Mouse (Mus musculus) layer of hippocampus, adult 9-11 months (tissue): Measurements from ENCODE around the gene Abcg8.

Experiments
- DNase-seq: peaks from one replicate; pipeline ENCODE4 v3.0.0; 2022

Abcg8 gene

DNA sequence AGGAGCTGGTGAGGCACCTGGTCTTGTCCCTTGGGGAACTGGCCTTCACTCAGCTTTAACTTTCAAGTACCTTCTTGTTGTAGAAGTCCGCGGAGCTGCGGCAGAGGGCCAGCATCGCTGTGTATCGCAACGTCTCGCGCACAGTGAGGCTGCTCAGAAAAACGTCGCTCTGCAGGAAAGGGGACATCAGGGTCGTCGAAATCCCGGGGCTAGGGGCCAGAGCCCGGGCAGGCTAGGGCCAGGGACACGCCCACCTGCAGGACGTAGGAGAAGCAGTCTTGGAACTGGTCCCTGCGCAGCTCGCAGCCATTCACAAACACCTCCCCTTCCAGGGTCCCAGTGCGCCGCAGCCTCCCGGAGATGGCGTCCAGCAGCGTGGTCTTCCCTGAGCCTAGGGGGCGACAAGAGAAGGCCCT is at the start of gene Abcg8:
Abcg8 (plus strand) TSS at position 352 of the 416 bp plus-strand sequence.
- no peak for DNase-seq

DNA sequence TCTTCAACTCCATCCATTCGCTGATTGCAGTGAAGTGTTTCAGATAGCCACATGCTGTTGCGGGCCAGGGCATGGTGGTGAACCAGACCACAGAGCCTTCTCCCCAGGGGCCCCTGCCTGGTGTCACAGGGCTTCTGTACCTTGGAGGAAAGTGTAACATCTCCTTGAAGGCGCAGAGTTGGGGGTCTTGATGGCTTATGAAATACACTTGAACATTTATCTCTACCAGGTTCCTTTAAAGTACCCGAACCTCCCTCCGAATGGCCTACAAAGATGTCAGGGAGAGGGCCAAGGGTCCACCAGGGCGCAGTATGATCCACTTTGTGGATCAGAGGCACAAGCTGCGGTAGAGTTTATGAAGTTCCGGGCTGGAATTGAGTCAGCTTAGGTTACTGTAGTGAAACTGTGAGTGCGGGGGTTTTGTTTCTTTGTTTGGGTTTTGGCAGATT is 49.2 kb upstream of the Abcg8 start:
- no peak for DNase-seq

DNA sequence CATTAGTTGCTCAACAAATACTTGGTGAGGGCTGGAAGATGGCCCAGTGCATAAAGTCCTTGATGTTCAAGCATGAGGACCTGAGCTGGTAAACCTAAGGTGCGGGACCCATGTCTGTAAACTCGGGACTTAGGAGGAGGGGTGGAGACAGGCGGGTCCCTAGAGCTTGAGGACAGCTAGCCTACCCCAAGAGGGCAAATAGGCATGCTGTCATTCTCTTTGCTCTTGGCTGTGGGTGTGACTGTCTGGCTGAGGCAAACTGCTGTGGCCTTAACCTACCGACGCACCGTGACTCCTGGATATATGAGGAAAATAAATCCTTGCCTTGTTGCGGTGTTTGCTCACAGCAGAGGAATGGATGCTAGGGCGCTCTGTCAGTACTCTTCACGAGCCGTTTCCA is 48.4 kb upstream of the Abcg8 start:
- no peak for DNase-seq

DNA sequence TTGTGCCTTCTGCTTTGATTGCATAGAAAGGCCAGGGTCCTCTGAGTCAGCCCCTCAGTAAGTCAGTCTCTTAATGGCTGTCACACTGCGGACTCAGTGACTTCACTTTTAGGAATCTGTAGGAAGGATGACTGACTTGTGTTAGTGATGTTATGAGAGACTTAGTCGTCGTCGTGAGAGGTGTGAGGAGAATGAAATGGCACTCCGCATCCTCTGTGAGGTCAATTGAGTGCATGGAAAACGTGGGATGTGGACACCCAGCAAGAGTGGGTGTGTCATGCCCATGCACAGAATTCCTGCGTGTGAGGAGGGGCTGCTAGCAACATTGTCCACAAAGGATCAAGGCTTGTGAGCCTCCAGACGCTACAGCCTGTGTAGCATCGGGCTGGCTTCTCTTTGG is 47.5 kb upstream of the Abcg8 start:
- no peak for DNase-seq

DNA sequence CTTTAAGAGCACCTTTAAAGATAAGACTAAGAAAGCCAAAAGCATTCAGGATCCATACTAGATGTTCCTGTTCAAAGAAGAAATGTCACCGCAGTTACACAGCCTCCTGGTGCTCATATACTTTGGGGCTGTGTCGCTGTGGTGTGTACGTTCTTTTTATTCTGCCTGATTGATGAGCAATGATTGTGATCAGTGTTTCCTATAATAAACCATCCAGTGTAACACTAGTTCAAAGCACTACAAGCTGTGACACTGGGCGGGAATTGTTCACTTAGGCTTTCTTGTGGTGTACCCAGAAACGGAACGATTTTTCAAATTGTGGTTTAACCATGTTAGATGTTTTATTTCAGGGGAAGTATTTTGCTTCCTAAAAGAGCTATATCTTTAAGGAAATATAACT is 44.3 kb upstream of the Abcg8 start:
- no peak for DNase-seq

DNA sequence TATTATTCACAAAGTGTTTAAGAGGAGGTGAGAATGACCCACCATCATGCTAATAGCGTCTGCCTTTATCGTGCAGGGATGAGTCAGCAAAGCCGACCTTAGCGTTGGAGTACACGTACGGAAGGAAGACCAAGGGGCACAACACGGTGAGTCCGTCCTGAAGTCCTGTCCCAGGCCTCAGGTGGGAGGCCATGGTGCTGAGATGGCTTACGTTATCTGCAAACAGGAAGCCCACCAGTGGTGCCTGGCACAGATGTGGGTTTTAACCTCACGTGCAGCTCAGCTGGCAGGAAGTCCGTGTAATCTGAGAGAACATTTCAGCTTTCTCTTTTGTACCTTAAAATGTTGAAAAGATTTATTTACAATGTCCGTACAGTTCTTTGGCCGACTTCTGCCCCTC is 42.7 kb upstream of the Abcg8 start:
- no peak for DNase-seq

DNA sequence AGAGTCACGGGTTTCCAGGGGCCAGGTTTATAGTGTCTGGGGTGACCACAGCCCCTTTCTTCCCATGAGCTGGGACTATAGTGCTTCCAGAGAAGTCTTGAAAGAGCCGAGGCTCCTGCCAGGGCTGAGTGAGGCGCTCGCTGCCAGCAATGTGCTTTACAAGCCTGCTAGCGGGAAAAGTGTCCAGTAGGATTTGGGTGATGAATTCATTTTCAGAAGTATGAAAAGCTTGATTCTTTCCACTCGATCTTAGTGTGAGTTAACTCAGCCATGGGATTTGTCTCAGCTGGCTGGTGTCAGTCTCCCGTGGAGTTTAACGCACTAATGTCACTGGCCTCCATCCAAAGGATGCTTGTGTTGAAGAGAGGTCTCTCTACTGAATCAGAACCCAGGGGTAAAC is 39.8 kb upstream of the Abcg8 start:
- no peak for DNase-seq

DNA sequence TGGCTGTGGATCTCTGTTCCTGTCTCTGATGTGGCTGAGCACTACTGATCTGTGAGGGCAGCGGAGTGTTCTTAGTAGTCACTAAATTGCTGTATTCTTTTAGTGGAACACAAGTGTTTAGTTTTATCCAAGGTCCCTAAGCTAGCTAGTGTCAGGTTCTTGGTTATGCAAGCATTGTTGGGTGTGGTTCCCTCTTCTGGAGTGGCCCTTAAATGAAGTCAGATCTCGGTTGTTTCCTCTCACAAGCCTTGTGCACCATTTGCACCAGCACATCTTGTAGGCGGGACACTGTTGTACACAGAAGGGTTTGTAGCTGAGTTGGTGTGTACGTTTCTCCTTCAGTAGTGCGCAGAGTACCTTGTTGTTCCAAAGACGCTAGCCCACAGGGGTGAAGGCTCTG is 38.1 kb upstream of the Abcg8 start:
- no peak for DNase-seq

DNA sequence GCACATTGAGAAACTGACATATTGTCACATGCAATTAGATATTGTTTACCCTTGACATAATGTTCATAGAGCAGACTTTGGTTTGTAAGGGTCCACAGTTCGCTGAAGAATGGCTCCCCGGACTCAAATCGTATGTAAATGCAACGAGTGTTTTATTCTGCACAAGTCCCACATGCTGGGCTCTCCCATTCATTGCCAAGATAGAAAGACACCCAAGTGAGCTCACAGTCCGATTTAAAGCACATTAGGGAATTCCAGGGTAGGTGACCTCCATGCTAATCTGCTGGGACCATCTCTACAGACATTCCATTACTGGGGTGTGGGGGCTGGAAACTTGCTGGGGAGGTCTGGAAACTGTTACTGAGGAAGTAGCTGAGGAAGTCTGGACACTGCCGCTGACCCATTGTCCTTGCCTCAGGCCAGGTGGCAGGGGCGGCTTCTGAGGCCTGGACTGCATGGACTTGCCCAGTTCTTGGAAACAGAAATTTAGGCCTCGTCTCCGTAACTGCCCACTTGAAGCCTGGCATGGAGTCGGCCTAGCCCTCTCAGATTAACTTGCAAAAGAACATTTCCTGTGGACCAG is 36.2 kb upstream of the Abcg8 start:
- no peak for DNase-seq

DNA sequence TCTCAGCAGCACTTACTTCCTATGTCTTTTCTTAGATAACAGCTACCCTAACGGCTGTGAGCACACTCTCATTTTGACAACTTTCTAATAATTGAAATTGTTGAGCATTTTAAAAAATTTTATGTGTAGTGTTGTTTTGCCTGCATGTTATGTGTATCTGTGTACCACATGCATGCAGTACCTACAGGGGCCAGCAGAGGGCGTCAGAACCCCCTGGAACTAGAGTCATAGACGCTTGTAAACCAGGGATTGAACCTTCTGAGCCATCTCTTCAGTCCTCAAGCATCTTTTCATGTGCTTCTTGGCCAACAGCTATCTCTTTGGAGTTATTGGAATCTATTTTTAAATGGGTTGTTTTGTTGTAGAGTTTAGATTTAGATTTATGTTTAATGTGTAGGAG is 34.2 kb upstream of the Abcg8 start:
- DNase-seq: peak; percentile 17

DNA sequence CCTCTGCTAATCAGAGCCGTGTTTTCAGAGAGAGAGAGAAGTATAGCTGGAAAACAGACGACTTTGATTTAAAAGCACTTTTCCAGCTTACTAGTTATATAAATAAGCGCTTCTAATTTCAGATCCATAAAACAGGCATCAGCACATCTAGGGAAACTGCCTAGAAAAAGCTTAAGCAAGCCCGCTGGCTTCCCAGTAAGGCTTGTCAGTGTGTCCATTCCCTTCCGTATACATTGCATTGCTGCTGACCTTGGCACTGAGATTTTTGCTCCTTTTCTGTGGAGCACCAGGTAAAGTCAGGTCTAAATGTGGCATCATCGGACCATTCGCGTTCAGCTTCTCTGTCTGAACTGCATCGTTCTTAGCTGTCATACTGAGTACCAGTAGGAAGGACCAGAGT is 33.8 kb upstream of the Abcg8 start:
- no peak for DNase-seq

DNA sequence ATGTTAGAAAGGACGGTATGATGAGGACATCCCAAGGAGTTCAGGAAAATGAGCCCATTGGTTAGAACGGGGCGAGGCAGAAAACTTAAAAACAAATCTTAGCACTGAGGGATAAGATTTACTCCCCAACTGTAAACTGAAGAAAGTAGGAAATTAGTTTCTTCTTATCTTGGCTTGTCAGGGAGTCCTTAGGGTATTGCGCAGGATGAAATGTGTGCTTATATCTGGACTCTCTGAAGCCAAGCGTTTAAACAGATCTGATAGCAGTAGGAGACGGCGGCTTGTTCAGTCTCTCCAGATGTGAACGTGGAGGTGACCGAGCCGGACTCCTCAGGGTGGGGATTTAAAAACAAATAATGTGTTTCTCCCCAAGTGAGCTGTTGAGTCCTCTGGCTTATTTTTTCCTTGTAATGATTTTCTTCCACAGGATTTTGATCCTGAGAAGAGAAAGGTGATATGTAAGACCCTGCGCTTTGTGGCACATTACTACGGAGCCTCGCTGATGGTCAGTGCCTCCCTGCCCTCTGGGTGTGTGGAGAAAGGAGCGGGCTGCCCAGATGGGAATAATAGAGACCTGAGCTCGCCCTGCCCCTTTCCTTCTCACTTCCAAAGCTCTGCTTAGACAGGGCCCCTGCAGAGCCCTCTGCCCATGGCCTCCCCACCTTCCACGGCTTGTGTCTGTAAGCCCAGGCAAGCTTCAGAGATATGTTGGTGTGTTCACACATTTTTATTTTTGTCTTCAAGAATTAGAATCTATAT is 31.6 kb upstream of the Abcg8 start:
- no peak for DNase-seq

DNA sequence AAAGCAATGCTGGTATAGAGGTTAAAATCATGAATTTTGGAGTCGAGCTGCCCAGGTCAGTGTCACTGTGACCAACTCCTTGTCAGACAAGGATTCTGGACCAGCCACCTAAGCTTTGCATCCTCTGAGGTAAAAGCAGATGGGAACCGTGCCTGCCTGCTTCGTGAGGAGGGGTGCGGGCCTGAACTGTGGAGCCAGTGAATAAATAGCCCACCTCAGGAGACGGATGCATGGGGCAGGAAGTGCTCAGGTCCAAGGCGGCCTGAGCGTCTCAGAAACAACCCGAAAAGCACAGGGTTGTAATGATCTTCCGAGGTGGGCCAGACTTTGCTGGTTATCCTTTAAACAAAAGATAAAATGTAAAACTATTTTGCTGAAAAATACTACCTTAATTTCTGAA is 31.0 kb upstream of the Abcg8 start:
- DNase-seq: no peak

DNA sequence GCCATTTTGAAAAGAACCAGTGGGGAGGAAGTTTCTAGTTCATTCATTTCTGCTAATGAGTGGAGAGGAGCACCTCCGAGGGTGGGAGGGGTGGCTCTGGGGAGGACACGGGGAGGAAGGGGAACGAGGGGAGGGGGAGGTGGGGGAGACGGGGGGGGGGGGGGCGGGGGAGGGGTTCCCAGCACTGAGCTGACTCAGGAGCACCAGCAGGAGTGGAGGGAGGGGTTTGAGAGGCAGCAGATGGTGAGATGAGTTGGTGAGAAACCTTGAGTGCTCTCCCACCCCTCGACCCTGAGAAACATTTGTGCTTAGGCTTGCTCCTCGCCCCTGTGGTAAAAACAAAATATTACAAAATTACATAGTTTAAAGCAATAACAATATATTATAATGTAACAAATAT is 30.2 kb upstream of the Abcg8 start:
- no peak for DNase-seq

DNA sequence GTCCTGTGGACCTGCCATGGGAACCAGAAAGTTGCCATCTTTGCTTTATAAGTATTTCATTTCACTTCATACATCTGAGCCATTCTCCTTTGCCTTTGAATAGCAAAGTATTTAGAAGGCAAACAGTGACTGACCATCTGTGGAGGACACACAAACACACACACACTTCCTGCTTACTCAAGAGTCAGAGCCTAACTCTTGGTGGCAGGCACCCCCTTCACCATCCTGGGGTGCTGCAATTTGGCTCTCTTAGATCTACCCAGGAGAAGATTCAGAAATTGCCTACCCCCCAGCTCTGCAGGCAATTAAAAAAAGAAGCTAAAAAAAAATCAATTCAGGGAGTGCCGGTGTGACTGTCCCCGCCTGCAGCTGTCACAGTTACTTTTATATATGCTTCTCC is 29.6 kb upstream of the Abcg8 start:
- no peak for DNase-seq

DNA sequence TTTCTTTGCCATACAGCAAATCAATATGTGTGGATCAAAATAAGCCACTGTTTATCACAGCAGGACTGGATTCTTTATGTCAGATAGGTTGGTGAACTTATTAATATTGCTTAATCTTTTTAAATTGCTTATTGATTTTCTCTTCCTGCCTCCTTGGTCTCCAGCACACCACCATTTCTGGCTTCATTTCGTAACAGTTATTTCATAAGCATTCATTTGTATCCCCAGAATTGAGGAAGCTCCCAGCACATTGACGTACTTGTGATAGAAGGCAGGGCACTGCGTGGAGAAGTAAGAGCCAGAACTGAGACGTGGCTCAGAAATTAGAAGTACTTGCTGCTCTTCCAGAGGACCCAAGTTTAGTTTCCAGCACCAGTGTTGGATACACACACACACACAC is 28.5 kb upstream of the Abcg8 start:
- DNase-seq: no peak

DNA sequence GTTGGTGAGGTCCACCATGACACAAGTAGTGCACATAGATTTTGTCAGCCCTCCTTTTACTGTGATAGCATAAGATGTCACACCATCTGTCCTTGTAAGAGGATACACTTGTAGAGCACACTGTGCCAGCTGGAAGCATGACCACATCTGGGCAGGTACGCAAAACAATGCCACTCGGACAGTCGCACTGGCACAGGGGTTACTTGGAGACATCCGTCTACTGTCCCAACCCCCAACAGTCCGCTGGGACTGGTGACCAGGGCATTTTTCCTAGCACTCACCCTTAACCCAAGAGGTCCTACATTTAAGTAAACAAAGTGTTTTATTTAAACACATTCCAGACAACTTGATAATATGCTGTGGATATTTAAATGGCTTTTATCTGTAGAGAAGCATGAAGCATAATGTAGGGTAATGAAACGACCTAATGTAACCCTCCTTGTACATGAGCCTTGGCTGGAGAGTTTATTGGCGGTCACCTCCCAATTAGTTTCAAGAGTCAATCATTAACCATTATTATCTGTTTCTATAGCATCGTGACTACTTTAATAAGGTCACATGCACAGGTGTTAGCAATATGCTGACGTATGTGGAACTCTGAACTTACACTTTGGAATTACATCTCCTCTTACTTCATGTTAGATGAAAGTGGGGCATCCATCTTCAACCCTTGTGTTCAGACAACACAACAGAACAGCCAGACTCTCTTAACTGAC is 25.6 kb upstream of the Abcg8 start:
- no peak for DNase-seq

DNA sequence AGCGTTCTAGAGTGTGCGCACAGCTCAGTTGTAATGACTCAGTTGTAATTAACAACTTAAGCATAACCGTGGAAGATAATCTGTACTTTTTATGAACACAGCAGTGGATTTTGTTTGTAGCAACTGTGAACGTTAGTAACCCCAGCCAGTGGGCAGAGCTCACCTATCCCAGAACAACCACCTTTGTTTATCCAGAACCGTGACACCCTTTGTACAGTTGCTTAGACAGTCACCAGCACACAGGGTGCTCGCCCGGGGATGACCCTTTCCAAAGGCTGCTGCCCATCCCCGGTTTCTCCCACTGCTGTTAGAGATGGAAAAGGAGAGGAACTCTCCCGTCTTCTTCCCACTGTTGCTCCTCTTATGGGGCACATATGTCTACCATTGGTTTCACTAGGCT is 22.6 kb upstream of the Abcg8 start:
- DNase-seq: no peak

DNA sequence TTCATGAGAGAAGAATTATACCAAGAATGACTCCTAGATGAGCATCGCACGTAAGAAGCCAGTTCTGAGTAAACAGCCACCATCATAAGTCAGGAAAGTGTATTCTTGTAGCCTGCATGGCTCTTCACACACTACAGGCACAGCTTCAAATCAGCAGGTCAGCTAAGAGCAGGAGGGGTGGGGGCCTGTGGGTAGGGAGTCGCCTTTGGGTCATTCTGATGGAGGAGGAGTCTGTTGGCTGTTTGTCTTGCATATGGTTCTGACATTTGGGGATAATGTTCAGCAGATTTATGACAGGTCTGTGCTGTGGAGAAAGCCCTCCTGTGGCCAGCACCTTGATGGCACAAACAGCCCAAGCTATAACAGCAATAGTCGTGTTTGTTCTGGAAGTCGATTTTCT is 19.9 kb upstream of the Abcg8 start:
- DNase-seq: no peak

DNA sequence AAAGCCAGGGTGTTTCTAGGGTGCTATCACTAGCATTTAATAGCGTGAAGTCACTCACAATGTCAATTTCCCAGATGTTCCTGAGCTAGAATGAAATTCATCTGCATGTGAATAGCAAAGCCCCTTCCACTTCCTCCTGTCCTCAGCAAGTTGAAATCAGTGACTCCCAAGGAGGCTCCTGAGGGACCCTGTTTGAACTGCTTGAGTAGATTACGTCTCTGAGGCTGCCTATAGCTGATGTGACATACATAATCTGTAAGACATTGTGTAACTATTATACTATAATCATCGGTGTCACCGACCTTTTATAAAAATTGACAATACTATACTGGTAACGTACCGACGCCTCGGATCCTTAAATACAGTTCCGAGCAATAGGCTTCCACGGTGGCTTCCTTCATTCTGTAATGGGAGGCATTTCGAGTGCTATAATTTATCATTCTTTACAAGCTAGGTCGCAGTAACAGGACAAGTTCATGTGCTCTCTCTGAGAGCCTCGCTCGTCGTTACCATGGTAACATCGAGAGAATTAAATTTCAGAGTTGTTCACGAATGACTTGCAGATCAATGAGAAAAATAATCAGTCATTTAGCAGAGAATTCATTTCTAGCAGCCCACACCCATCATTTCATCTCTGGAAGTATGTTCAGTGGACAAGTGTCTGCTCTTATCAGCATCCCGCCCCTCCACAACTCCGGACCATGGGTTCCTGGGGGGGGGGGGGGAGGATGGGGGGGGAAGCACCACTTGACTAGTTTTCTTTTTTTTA is 19.3 kb upstream of the Abcg8 start:
- no peak for DNase-seq

DNA sequence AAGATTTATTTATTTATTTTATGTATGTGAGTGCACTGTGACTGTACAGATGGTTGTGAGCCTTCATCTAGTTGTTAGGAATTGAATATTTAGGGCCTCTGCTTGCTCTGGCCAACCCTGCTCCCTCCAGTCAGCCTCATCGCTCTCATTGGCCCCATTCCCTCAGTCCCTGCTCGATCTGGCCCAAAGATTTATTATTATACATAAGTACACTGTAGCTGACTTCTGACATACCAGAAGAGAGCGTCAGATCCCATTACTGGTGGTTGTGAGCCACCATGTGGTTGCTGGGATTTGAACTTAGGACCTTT is 18.7 kb upstream of the Abcg8 start:
- DNase-seq: no peak

DNA sequence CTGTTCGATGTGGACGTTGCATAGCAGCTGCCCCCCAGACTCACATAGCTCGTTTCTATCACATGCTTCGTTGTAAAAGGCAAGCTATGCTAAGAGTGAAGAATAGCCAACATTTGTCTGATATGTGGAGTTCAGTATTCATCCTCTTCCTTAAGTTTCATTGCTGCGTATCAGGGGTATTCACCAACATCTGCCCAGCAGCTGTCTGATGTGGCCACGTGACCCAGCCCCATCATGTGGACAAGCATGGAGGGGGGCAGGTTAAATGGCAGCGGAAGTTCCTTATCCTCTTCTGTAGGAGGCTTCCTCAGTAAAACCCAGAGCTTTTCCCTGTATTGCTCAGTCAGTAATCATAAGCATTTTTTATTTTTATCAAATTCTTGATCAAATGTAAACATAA is 18.3 kb upstream of the Abcg8 start:
- no peak for DNase-seq

DNA sequence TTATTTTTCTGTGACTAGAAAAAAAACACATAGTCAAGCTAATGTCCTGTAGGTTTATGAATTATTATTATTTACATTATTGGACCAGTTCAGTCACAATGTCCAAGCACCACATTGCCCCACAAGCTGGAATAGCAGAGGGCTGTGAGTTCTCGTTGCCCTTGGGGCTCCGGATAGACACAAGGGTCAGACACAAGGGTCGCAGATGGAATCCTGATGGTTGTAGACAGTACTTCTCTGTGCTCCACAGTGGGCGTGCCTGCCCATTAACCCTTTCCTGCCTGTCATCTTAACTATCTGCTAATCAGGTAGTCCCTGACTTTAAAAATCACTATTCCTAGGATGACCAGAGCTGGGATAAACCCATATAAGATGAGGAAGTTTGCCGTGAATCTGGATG is 17.9 kb upstream of the Abcg8 start:
- no peak for DNase-seq

DNA sequence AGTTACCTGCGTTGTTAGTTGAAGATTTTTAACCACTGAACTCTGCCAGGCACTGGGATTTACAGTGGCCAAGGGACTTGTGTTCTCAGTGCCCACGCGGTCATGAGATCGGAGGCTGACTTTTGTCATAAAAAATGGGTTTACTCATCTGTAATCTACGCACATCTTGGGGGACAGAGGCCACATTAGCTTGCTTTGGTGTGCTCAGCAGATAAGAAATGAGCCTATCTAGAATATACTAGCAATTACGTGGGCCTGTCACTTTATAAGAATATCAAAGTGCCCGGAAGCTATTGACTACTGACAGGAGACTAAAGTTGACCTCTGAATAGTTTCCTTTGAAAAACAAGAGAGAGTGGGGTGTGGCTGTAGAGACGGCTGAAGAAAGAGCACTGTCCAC is 17.2 kb upstream of the Abcg8 start:
- no peak for DNase-seq
